Mouse (Mus musculus) granulocyte monocyte progenitor cell, adult 5-6 weeks (primary cell): ENCODE measurements around the gene Ttn. TPM values are rescaled to one million over a fixed set of nuclear protein-coding genes. Genes with fewer than 3 reads are reported as not detected.
"Not testable (repeated sequence)": the region's sequence is repeated elsewhere in the genome, so short reads cannot be mapped to it uniquely, and the experiment has no call there.

Source experiments
- ATAC-seq: replicated peaks from 2 replicates; pipeline ENCODE4 v1.8.0; 2016; ENCODE audit warnings: mild to moderate bottlenecking, moderate TSS enrichment, inconsistent platforms; ENCODE audit not compliant: poor library complexity, severe bottlenecking
- total RNA-seq, 2 experiments: library from RNA; stranded (forward) in 1 of 2; stranded (reverse) in 1 of 2; fragments of 200-712, 200-1000 nt in 1 of 2; fragments of >200 nt in 1 of 2; fragmentation: Nextera tagmentation in 1 of 2; gene quantifications; 2 replicates each; pipeline ENCODE4 v1.2.3; 2014 to 2017

Ttn gene
- total RNA-seq (2014; fragmentation: Nextera tagmentation) (under 0.01 TPM in 1 of 2 replicates, not detected in the other), total RNA-seq (2017) (under 0.01 TPM in 1 of 2 replicates, not detected in the other)

DNA sequence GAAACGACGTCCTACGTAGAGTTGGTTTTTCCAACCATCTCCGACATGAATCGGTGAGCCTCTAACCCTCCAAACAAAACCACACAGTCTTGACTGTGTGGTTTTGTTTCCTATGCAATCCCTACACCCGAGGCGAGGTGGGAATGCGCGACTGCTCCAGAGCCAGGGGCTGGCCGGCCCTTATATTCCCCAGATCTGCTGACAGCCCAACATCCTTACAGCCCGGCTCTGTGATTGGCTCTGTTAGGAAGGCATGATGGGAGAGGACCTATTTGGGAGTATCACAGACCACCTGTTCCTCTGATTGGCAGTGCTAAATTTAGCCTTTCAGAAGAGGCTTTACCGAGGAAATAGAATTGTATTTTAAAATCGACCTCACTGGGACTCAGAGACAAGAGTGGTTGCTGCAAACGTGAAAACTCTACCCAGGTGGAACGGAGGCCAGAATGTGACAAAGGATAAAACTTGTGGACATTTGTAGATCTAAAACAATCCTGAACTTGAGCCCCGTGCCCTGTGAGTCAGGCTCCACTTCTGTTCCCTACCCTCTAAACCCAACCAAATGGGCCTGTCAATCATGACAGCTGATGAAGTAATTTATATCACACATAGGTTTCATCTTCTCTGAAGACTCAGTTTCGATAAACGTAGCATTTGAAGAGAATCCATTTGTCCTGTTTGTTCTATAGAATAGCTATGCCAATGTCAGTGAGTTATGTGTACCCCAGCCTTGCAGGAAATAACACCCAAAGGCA, at the start of gene Ttn:
Gene Ttn, minus strand, starts transcription at position 157 of the 755 bp plus-strand sequence.
- no peak for ATAC-seq

DNA sequence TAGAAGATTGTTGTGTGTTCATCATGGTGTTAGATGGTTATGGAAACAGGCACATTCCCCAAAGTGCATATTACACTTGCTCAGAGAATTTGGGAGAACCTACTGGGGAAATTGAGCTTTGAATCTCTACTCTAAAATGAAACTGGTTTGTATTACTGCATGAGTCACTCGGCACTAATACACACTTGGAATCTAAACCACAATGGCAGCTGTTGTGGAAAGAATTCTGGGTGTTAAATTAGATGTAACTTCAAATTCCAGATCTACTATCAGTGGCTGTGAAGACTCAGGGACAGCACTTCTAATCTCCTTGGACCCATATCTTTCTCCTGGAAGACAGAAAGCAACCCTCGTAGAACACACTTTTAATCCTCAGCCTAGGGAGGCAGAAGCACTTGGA, 38.3 kb upstream of the Ttn start:
- ATAC-seq, result no peak

DNA sequence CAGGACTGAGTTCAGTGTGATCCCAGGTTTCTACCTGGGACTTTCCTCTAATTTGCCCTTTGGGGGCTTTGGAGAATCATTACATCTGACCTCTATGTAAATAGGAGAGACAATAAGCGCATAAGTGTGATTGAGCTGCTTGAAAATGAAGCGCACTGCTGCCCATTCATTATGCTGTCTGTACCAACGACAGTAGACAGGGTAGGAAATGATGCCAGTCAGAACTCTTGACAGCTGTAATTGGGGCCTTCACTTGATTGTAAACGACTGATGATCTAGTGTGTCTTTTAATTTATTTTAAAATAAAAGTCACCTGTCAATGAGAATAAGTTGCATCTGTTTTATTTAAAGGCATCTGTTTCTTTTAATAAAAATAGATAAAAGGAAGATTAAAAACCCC, 35.4 kb upstream of the Ttn start:
- no peak for ATAC-seq

DNA sequence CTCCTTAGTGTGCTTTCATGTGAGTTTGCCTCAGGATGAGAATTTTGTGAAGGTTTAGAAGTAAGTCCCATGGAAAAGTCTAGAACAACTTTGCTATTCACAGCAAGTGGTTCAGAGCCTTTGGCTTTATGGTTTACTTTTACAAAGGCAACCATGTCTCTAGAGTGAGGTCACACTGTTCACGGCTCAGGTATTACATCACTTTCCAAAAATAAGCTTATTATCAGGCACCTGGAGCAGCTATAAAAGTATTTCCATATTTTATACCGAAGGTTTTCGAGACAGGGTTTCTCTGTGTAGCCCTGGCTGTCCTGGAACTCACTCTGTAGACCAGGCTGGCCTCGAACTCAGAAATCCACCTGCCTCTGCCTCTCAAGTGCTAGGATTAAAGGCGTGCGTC, 31.1 kb upstream of the Ttn start:
- not testable (repeated sequence) for ATAC-seq

DNA sequence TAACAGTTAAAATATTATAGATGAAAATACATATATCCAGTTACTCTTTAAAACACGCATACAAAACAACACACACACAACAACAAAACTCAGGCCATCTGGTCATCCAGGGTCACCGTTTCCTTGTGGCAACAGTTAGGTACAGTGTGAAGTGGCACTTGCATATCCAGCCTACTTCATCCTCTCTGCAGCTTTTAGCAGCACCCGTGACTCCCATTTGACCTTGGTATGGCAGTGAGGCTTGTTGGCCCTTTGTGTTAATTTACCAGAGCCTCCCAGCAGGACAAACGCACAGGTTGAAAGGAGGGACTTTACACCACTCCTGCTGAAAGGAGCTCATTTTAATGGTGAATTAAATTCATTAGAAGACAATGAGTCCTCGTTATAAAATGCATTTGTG, 29.6 kb upstream of the Ttn start:
- ATAC-seq, result no peak

DNA sequence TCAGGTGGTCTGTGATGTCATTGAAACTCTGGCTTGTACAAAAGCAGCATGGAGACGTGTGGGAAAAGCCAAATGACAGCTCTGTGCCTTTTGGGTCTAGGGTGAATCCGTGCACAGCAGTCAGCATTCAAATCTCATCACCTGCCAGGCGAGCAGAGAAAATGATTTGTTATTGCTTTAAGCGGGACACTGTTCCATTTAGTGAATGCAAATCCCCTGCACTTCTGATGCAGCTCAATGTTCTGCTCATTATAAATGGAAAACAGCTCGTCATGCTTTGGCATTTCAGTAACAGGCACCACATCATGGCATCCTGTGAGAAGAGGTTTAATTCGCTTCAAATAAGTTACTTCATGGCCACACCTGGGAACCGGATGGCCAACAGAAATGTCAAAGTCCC, 24.7 kb upstream of the Ttn start:
- ATAC-seq, result no peak

DNA sequence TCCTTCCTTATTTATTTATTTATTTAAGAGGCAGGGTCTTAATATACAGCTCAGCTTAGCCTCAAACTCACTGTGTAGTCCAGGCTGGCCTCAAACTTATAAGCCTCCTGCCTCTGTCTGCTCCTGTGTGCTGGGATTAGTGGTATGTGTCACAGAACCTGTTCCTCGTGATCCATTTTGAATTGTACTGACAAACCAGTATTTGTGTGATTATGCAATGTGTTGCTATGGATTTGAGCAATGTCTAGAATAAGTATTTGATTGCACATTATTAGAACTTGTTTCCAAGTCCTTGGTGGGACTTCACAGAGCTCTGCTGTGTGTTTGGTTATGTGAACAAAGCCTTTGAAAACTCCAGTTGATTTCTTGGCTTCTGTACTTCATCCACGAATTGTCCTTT, 20.8 kb upstream of the Ttn start:
- no peak for ATAC-seq

DNA sequence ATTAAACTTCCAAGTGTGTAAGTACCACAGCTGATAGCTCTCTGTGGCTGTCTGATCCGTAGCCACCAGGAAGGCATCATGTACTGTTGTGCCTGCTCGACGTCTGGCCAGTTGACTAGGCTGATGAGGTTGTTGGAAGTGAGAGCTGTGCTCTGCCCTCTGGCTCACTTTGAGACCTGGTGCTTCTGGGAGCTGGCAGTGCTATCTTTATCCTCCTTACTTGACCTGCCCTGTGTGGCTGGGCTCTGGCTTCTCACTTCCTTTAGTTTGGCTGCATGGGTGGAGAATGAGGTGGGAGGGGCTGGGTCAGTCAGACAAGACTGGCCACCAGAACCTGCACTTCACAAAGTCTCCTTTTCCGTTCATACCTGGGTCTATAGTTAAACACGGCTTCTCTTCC, 16.0 kb upstream of the Ttn start:
- ATAC-seq, result no peak

DNA sequence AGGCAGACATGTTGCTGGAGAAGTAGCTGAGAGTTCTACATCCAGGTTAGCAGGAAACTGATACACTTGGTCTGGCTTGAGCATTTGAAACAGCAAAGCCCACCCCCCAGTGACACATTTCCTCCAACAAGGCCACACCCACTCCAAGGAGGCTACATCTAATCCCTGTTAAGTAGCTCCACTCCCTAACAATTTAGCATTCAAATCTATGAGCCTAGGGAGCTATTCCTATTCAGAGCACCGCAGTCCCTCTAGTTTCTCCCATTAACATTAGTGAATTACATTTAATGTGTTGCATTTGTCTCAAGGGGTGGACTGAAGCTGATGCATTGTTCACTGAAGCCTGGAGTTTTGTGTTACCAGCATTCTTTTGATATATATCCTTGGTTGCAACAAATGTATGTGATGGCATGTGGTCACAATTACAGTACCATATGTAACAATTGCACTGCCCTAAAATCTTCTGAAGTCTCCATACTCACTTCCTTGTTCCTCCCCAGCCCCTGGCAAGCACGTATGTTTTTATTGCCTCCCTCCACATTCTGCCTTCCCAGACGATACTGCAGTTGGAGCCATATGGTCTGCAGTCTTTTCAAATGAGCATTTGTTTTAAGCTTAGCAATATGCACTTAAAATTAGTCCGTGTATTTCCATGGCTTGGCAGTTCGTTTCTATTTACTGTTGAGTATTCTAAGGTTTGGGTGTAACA, 10.3 kb upstream of the Ttn start:
- ATAC-seq, result no peak

DNA sequence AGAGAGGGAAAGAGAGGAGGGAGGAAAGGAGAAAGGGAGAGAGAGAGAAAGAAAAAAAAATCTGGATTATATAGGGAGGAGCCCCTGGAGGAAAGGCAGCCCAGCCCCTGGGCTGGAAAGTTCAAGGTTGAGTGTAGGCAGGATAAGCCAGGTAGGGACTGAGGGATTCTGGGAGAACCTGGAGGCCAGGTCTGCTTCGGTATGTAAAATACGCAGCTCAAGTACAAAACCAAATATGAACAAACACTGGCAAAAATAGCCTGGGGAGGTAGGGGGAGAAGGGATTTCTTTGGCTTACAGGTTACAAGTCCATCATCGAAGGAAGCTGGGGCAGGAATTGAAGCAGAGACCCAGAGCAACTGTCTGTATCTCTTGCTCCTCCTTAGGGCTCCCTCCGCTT, 5.0 kb upstream of the Ttn start:
- ATAC-seq, result no peak

DNA sequence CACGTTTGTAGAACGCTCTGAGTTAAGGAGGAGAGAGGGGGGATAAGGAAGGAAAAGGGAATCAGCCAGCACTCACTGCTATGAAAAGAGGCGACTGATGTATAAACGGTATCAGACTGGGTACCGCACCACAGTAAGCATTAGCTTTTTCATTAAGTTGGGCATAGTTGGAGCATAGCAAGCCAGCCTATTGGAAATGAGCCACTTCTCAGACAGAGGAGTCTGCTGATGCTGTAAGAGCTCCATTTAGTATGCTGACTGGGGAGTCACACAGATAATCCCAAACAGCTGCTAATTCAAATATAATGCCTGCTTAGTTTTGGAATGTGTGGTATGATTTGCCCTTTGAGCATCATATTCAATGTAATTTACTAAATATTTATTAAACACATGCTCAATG, 2.0 kb upstream of the Ttn start:
- ATAC-seq, result no peak

DNA sequence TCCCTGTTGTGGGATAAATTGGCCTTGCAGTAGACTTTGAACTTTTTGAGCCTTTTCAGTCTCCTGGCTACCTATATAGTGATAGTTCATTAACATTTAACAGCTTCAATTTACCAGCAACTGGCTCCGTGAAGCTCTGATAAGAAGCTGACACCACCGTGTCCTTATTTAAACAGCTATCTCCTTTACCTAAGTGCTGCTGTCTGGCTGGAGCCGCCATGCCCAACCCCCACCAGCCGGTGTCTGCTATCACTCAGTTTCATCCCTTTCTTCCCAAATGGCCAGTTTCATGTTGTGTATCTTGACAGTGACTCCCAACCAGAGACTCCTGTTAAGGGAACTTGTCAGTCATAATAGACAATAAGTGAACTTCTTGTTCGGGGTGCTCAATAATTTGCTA, 1.3 kb upstream of the Ttn start:
- ATAC-seq, result no peak

DNA sequence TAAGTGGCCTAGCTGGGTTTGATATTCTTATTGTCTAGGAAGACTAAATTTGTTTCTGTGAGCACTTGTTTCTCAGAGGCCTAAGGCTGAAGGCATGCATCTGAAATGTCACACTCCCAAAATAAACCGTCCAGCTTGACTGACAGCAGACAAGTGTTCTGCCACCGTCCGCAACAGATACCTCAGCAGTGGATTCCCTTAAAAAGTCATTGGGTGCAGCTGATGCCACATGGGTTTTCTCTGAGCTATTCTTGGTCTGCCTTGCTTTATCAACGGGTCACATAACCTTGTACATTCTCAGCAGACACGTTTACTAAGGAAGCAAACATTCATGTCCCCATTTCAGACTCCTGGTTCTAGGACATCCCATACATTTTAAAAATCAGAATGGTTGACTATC, 630 bp downstream of the Ttn start:
- ATAC-seq, result no peak

DNA sequence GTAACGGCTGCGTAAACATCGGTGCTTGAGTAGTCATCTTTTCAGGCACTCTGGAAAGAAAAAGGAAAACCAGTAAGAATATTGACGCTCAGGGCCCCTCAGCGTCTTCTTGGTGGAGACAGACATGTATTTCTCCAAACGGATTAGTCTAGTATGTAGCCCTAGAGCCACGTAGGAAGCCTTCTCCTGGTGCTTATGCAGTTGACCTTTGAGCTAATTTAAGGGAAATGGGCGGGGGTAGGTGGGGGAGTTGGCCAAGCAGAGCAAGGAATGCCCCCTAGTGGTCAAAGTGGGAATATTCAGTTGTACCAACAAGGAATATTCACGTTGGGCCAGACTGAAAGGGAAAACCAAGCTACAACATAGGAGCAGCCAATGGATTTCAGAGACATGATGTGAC, 2.2 kb downstream of the Ttn start:
- peak; percentile 92 for ATAC-seq

DNA sequence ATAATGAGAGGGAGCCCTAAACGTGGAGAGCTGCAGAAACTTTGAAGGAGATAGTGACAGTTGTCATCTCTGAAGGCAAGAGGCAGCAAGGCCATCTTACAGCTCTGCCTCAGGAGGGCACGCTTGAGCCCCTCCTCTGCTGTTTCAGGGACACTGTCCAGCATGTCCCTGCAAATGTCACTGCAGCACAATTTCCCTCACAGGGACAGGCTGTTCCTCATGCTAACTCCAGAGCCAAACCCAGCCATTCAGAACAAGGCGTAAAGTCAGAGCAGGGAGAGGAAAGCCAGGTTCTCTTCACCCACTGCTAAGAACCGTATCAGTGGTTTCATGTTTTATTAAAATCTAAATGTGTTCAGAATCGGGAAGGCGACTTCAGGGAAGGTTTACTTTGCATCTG, 4.7 kb downstream of the Ttn start:
- ATAC-seq, result no peak

DNA sequence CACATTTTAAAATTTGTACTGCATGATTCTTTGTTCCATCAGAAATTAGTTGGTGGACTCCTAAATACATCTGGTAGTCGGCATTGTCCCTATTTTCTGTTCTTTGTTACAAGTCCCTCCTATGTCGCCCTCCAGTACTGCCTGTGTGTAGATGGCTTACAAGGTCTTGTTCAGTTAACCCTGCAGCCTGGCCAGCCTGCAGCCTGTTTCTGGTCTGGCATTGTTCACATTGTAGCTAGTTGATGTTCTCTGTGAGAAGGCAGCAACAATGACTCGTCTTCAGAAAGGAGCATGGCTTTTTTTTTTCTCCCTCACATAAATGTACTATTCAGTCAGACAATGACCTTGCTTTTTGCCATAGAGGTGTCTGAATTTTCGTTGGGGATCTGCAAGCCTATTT, 10.3 kb downstream of the Ttn start:
- no peak for ATAC-seq

DNA sequence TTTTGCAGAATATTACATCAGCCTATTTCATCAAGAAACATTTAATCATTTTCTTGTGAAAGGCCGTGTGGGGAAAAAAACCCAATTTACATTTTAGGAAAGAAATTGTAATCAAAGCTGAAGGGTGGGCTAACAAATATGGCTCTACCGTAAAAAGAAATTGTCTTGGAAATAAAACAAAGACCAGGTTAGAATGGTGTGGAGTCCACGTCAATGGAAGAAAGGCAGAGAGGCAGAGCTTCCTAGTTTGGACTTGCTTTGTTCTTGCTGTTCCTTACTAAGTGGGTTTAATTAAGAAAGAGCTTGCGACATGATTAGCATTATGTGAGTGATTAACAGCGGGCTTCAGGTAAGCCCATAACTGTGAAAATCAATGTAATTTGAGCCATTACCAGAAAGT, 11.3 kb downstream of the Ttn start:
- no peak for ATAC-seq

DNA sequence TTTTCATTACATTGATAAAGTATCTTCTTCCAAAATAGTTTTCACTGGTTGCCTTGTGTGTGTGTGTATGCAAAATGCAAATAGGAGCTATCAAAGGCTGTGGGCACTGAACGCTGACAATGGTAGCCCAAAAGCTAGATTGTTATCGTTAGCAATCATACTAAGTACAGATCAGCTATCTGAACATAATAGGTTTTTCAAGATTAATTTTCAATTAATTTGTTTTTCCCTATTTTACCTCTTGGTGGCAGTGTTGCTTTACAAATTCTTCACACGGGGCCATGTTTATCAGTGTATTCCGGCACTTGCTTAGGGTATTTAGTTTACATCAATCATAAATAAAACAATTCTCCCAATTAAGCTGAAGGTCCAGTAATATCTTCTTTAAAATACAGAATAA, 11.7 kb downstream of the Ttn start:
- ATAC-seq, result peak; percentile 52; the same call in 1 of the 2 replicates

DNA sequence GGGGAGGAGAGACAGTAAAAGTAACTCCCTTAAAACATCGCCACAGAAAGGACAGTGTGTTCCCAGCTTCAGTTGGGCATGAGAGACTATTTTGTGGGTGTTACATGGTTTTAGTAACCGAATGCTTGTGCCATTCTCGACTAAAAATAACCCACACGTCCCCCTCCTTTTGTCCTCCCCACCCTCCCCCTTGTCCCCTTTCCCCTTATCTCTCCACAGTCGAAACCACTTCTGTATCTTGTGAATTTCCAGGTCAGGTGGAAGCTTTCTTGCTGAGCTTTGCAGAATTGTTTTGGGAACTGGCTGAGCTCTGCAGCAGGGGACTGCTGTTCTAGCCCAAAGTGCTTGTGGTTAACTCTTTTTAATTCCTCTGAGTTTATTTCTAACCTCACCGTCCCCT, 12.1 kb downstream of the Ttn start:
- no peak for ATAC-seq

DNA sequence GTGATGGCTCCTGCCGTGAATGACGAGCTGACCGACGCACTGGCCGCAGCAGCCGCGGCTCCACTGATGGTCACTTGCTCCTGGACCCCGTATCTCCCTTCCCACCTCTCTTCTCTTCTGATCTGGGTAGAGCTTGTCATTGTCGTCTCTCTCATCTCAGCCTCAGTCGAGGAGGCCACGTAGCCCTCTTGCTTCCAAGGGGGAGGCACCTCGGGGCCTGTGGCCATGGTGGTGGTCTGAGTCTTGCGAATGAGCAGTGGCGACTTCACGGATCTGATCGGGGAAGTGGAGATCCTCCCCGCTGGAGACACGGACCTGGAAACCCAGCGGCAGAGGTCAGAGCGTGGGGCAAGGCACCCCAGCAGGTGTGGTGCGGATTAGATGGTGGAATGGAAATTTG, 12.7 kb downstream of the Ttn start:
- ATAC-seq, result 0 out of 2 replicates have a peak, but pooled peaks have one; percentile 9

DNA sequence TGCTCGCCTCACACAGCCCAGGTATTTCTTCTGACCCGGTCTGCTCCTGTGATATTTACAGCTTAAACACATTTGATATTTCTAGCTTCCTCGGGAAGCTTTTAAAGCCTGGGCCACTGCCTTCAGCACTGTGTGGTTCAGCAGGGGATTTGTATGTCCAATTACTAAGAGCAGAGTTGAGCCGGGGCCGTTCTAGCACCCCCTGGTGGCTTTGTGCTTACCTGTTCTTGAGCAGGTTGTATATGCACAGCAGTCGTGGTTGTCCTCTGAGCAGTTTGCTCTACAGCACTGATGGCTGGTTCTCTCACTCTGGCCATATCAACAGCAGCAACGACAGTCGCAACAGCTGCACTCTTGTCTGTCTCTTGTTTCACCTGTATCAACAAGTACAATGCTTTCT, 13.4 kb downstream of the Ttn start:
- peak; percentile 82 for ATAC-seq

DNA sequence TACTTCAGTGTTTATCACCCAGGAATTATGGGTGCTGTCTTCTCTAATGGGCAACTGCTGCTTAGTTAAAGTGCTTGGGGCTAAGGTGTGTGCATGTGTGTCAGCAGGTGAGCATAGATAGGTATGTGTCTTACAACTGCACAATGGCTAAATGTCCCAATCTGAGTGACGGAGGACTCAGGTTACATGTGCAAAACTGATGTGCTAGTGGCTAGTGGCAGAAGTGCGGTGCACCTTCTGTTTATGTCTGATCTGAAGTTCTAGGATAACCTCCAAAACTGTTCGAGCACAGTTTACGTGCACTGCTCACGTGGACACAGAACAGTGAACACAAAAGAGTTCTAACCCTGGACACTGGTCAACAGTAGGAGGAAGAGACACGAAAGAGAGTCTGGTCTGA, 15.8 kb downstream of the Ttn start:
- no peak for ATAC-seq
